Mouse (Mus musculus) layer of hippocampus, postnatal 25 days (tissue): ENCODE measurements around the gene Tspan31. TPM values are rescaled to one million over a fixed set of nuclear protein-coding genes. Genes with fewer than 3 reads are reported as not detected.

Source experiments
- DNase-seq, 2 experiments: peaks; one replicate each; pipeline ENCODE4 v3.0.0; 2022; ENCODE audit warnings: mixed read lengths in 2 of 2, low spot score in 1 of 2; ENCODE audit errors: extremely low spot score in 1 of 2
- total RNA-seq, 2 experiments: library from RNA; stranded (reverse); gene quantifications; 2 replicates each; pipeline ENCODE4 v1.2.3; 2021

Gene Tspan31
- 10 to 100 TPM; 60.2 to 61.8 TPM for total RNA-seq

DNA sequence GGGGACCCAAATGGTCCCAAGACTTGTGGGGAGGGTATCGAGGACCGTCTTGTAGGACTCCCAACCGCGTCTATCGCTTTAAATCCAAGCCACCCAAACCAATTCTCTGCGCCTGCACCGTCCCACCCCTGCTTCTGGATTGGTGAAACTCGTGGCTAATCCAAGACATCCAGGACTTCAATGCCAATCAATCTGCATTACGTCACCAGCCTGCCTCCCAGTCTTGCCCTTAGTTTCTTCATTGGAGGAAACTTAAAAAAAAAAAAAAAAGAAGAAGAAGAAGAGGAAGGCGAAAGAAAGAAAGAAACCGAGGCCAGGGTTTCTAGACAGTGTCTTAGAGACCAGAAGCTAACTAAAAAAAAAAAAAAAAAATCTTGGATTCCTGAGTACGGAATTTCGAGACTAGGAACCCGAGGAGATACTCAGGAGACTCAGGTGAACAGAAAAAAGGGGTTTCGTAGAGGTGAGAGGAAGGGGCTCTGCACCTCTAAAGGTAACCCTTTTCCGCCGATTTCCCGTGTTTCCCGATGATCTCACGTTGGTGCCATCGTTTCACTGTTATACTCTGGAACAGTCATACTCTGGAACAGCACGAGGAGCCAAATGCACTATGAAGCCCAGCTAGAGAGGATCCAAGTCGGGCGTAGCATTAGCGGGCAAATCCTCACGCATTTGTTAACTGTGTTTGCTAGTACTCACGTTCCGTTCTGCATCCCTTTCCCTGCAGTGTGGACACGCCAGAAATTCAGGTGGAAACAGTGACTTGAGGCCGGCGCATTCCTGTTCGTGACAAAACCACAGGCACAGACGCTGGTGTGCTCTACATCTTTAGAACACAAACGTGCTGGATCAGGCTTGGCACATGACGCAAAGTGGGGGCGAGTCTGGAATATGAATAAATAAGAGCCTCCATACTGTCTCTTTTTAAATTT lies at the start of gene Tspan31:
Tspan31 (minus strand) TSS at position 75 of the 932 bp plus-strand sequence.
- DNase-seq = peak; percentile 74 to 77

DNA sequence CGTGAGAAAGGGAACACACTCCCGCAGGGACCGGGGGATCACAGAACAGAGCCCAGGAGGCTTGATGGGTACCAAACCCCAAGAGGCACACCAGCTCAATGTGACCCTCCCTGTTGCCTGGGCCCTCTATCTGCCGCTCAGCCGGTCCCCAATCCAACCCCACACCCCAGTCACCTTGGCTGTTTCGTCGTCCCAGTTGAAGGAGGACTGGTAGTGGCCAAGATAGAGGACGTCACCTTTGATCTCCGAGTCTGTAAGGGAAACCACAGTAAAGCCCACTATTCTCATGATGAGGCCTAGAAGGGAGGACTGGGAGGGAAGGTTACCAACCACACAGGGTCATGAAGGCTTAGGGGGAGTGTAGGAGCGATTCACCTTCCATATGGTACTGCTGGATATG lies 49.2 kb upstream of the Tspan31 start:
- DNase-seq = no peak

DNA sequence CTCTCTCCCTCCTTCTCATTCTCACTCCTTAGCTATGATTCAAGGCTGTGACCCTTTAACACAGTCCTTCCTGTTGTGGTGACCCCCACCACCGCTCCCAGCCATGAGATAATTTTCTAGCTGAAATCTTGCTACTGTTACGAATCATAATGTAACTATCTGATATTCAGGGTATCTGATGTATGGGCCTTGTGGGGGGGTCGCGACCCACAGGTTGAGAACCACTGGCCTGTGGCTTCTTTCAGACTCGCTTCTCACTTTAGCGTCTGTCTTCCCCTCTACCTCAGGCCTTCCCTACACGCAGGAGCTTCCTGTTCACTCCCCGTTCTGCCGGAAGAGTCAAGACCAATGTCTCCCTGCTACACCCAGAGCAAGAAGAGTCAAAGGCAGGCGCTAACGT lies 48.4 kb upstream of the Tspan31 start:
- no peak for DNase-seq

DNA sequence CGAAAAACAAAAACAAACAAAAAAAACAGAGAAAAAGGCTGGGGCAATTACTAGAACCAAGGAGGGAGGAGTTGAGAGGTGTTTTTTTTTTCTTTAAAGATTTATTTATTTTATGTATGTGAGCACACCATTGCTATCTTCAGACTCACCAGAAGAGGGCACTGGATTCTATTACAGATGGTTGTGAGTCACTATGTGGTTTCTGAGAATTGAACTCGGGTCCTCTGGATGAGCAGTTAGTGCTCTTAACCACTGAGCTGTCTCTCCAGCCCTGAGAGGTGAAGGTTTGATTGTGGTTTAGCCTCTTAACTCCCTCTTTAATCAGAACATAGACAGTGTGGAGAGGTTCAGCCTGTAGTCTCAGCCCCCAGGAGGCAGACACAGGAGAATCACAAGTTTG lies 45.0 kb upstream of the Tspan31 start:
- DNase-seq = no peak

GRCm38 (mm10) chr10:127114408-127114807 lies 44.3 kb upstream of the Tspan31 start:
- DNase-seq = no peak

DNA sequence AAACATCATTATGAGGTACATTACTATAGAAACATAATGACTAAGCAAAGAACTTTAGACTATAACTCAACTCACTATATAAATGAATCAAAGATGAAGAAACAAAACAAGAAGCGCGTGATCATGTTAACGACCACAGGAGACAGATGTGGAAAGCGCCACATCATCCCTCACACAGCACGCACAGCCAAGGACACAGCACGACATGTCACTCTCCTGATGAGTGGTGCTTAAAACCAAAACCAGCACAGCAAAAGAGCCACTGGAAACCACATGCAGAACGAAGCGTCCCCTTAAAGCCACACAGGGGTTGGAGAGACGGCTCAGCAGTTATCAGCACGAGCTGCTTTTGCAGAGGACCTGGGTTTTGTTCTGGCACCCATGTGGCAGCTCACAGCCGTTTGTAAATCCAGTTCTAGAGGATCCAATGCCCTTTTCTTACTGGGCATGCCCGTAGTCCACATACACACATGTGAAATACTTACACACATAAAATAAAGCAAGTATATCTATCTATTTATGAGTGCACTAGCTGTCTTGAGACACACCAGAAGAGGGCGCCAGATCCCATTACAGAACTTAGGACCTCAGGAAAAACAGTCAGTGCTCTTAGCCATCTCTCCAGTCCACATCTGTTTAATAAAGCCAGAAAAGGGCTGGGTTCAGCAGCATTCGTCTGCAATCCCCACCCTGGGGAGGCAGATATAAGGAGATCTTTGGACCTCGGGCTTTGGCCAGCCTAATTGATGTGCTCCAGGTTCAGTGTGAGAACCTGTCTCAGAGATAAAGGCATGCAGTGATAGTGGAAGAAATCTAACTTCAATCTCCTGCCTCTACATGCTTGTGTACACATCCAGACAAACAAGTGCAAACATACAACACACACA lies 41.2 kb upstream of the Tspan31 start:
- peak in 1 of 2 experiments; percentile 21 for DNase-seq

GRCm38 (mm10) chr10:127108262-127108583 lies 38.2 kb upstream of the Tspan31 start:
- no peak for DNase-seq

DNA sequence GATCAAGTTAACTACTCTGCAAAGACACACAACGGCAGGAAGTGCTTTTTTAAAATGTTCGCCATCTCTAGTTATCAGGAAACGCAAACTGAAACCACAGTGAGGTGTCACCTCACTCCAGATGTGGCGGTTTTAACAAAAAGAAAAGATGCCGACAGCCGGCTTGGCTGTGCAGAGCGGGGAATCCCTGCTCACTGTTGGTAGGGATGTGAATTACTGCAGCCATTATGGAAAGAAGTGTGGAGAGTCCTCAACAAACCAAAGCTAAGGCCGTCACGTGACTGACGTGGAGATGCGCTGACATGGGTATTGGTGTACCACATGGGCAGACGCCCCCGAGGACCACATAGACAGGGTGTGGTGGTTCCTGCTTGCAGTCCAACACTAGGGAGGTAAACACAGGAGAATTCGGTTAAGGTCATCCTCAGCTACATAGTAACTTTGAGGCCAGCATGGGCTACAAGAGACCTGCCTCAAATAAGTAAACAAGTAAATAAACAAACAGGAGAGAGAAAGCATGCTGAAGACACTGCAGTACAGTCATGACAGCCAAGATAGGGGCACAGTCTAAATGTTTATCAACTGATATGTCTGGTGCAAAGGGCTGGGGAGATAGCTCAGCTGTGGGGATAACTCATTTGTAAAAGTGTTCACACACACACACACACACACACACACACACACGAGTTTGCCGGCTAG lies 37.6 kb upstream of the Tspan31 start:
- DNase-seq = no peak

DNA sequence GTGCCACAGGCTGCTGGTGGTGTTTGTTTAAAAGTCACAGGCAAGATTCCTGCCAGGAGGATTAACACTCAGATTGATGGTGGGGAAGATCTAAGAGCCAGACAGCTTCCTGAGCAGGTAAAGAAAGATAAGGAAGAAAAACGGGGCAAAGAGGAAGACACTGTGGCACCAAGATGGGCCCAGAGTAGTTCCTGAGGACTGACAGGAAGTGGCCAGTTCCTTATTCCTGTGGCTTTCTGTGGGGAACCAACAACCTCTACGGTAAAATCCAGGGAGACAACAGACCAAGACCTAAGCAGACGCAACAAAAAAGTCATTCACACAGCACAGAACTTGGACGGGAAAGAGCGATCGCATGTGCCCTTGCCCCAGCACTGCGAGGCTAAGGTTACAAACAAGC lies 33.6 kb upstream of the Tspan31 start:
- DNase-seq = no peak

DNA sequence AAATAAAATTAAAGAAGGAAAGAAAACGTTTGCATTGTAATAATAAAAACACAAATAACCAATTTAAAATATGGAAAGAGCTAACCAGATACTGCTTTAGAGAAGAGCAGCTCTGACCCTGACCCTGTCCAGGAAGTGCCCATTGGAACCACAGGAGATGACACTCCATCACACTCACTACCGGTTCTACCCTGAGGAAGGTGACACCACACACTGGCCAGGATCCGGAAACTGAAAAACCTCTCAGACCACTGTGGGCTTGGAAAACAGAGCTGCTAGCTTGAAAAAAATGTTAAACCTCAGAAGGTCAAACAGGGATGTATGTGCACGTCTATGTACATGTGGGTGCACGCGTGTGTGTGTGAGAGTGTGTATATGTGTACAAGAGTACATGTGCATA lies 31.1 kb upstream of the Tspan31 start:
- DNase-seq = no peak

DNA sequence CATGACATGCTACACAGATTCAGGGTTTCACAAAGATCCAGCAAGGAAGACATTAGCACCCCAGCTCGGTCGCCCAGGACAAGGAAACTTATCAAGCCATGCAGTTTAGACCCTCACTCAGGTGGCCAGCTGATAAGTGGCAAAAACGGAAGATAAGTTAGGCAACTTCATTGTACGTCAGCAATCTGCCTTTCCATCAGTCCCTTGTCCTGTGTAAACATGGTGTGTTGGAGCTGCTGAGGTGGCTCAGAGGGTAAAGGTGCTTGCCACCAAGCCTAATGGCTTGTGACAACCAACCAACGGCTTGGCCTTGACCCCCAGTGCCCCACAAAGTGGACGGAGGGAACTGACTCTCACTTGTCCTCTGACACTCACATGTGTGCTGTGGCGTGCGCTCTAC lies 30.4 kb upstream of the Tspan31 start:
- DNase-seq = no peak

- DNase-seq = no peak
Observed at GRCm38 (mm10) chr10:127099868-127100267, 29.8 kb upstream of the Tspan31 start.

GRCm38 (mm10) chr10:127099191-127099590 lies 29.1 kb upstream of the Tspan31 start:
- DNase-seq = no peak

- DNase-seq = no peak
Observed at GRCm38 (mm10) chr10:127098514-127098913, 28.4 kb upstream of the Tspan31 start.

DNA sequence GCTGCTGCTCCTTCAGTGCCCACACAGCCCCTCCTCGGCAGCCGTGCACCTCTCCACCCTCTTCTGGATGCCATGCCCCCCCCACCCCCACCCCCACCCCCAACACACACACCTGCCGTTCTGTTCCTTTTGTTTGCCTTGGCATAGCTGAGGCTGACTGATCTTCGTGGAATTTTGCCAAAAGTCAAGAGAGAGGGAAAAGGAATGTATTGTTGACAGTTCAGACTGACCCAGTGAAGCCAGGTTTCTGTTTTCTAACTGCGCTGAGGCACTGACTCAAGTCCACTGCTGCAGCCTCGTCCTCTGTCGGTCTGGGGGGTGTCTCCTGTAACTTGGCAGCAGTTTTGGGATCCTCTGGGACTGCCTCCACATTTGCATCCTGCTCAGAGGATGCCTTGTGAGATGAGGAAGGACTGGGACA lies 24.3 kb upstream of the Tspan31 start:
- no peak for DNase-seq

- DNase-seq = no peak
Observed at GRCm38 (mm10) chr10:127092742-127093141, 22.7 kb upstream of the Tspan31 start.

GRCm38 (mm10) chr10:127091507-127092396 lies 21.7 kb upstream of the Tspan31 start:
- DNase-seq = peak in 1 of 2 experiments; percentile 46

DNA sequence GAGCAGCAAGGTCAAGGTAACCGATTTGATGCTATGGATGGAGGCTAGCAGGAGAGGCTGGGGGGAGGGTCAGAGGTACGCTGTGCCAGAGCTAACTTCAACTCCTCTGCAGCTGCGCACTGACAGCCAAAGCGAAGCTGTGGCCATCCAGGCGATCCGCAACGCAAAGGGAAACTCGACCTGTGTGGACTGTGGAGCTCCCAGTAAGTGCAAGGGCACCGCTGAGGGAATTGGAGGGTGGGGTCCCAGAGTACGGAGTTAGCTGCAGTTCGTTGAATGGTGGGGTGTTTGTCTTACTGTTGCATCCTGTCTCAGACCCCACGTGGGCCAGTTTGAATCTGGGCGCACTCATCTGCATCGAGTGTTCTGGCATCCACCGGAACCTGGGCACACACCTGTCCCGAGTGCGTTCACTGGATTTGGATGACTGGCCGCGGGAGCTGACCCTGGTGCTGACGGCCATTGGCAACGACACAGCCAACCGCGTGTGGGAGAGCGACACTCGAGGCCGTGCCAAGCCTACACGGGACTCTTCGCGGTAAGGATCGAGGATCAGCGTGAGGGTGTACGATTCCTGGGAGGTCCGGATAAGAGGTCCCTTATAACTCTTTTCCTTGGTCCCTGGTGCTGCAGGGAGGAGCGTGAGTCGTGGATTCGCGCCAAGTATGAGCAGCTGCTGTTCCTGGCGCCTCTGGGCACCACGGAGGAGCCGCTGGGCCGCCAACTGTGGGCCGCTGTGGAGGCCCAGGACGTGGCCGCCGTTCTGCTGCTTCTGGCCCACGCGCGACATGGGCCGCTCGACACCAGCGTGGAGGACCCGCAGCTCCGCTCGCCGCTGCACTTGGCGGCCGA lies 20.7 kb upstream of the Tspan31 start:
- DNase-seq = peak in 1 of 2 experiments; percentile 52

GRCm38 (mm10) chr10:127085633-127086032 lies 15.6 kb upstream of the Tspan31 start:
- DNase-seq = no peak
